Mouse (Mus musculus) small intestine, adult 2 months (tissue): ENCODE results near the gene Svopl.

ENCODE experiments used
- CTCF ChIP-seq: fragments of 200-500 bp; IDR thresholded peaks from 2 replicates; pipeline ENCODE4 v1.5.1; 2012; ENCODE audit warnings: low read depth, mild to moderate bottlenecking, control low read depth, inconsistent platforms, low read length, moderate library complexity, mixed read lengths; ENCODE audit not compliant: insufficient replicate concordance, insufficient read length; ENCODE audit errors: extremely low read depth
- POLR2A ChIP-seq: fragments of 200-500 bp; IDR thresholded peaks from 2 replicates; pipeline ENCODE4 v1.6.1; 2012; ENCODE audit warnings: low read depth, mild to moderate bottlenecking, control low read depth, inconsistent platforms, low read length, moderate library complexity

GRCm38 (mm10) chr6:38031924-38032540, 14.8 kb downstream of the Svopl start:
- TF ChIP-seq CTCF, result no peak
- no peak for TF ChIP-seq POLR2A
